Mouse (Mus musculus): Measurements from ENCODE around the gene Agxt2.

Agxt2 gene

DNA sequence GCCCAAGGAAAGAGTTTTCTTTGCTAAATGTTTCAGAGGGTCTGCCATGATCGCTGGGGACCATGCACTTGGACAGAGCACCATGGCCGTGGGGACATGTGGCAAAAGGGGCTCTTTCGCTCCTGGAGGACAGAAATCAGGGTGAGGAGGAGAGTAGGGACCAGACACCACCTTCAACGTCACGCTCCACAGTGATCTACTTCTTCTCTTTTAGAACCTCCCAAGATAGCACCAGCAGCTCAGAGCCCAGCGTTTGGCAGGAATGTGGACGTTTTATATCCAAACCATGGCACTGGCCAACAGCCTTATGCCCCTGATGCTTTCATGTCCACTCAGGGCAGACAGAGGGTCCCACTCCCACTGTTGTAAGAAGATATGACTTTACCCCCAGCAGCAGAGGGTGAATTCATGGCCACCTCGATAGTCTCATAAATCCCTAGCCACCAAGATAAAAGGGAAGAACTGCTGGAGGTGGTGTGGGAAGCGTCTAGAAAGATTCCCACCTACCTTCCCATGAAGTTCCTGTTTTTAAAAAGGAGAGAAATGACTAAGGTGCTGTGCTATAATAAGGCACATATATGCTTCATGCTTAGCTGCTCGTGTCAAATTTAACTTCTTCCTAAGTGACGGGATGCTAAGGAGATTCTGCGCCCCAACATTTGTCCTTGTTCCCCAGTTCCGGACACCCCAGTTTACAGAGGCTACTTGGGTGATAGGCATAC, 68.4 kb downstream of the Agxt2 start:
- in situ Hi-C loops (cut with MseI, MboI): no loop called here

DNA sequence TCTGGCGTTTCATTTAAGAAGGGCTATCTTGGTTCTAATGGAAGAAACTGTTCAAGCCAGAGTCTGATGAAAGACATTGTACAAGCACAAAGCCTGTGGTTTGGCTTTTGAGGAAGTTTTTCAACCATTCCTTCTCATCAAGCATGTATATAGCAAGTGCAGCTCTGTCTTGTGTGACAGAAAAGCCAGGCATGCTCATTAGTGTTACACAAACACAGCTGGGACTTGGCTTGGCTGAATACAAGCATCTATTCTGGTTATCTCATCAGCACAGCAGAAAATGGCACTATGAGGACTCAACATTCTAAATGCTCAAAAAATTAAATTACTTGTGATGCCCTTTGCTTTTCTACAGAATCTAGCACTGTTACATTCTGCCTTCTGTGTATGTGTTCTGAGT, 78.6 kb downstream of the Agxt2 start:
- in situ Hi-C loops (cut with MseI, MboI): no loop called here

DNA sequence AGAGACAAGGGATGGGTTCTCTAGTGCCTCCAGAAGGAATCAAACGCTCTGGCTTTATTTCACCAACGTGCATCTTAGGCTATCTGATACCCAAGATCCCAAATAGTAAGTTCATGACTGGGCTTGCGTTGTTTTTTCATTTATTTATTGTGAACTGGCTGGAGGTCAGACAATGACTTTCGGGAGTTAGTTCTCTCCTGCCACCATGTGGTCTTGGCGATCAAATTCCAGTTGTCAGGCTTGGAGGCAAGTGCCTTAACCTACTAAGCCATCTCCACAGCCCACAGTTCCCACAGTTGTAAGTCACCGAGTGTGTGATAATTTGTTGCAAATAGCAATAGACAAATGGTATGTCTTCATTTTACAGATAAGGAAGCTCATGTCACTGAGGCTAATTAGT, 81.6 kb downstream of the Agxt2 start:
- in situ Hi-C loops (cut with MseI, MboI): no loop called here

DNA sequence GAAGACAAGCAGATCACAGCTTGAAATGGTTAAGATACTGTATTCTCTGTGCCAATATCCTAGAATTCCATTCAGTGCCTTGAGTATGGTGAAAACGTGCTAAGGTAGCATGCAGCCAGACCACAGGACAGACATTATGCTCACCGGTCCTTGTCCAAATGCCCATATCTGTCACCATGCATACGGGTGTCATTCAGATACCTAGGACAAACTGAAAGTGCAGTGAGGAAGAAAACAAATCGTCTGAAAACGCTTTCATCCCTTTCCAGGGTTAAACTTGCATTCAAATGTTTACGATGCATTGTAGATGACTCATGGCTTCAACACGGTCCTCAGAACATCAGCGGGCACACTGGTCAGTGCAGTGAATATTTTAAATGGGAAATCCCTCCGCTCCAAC, 83.2 kb downstream of the Agxt2 start:
- in situ Hi-C loops (cut with MseI, MboI): no loop called here

DNA sequence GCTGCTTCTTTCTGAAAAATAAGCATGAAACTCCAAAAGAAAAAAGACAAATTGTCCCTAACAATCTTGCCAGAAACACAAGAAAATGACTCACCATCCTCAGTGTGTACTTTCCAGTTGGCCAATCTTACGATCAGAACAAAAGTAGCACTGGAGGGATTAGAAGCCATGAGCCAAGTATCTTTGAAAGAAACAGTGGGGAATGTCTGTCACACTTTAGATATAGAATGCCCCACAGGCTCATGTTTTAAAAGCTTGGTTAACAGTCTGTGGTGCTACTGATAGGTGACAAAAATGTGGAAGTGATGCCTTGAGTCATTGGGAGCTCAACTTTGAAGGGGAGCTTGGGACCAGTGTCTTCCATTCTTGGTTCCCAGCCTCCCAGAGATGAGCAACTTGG, 83.9 kb downstream of the Agxt2 start:
- in situ Hi-C loops (cut with MseI, MboI): no loop called here

DNA sequence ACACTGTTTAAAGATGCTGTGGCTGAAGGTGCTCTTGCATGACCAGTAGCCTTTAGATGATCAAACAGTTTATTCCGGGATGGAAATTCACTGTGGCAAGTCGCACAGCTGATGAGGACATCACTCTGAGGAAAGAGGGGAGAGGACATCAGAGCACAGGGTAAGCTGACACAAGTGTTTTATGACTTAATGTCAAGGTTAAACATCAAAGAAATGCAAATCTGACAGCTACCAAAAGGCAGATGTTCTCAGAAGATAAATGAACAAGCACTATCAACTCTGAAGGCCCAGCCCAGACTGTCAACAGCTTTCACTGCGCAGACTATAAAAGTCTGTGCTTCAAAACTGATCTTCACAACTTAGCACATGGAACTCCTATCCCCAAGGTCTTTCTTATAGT, 88.8 kb downstream of the Agxt2 start:
- in situ Hi-C loops (cut with MseI, MboI): no loop called here

All from mouse trophoblast stem cell (cell line).